Mouse (Mus musculus) neural tube, embryonic 11.5 days (tissue): ENCODE results near the gene Itpa. TPM values are rescaled to one million over a fixed set of nuclear protein-coding genes. Genes with fewer than 3 reads are reported as not detected.

Experiments
- ATAC-seq: fragments of 200-750 bp; cut with Nextera tagmentation; 2 replicates; pipeline ENCODE4 v1.8.0; 2017; ENCODE audit warnings: moderate number of reproducible peaks, mild to moderate bottlenecking, moderate TSS enrichment, moderate library complexity; ENCODE audit not compliant: insufficient read depth, low FRiP score, low TSS enrichment
- DNase-seq: peaks from one replicate; pipeline ENCODE4 v3.0.0-alpha.2; 2015; ENCODE audit warnings: low spot score
- H3K27ac ChIP-seq: fragments of 300-500 bp; sonication (generic); 2 replicates; pipeline ENCODE4 v1.5.1; 2014; ENCODE audit warnings: low read depth, mild to moderate bottlenecking, low read length
- H3K27me3 ChIP-seq: fragments of 300-500 bp; sonication (generic); 2 replicates; pipeline ENCODE4 v1.6.1; 2014; ENCODE audit warnings: mild to moderate bottlenecking, low read length, mixed read lengths; ENCODE audit not compliant: control insufficient read depth, insufficient read depth
- H3K36me3 ChIP-seq: fragments of 300-500 bp; sonication (generic); 2 replicates; pipeline ENCODE4 v1.6.1; 2014; ENCODE audit warnings: mild to moderate bottlenecking, low read length, moderate library complexity, mixed read lengths; ENCODE audit not compliant: control insufficient read depth, insufficient read depth
- H3K4me1 ChIP-seq: fragments of 300-500 bp; sonication (generic); 2 replicates; pipeline ENCODE4 v1.6.1; 2014; ENCODE audit warnings: low read length, mixed read lengths; ENCODE audit not compliant: control insufficient read depth, insufficient read depth
- H3K4me2 ChIP-seq: fragments of 300-500 bp; sonication (generic); 2 replicates; pipeline ENCODE4 v1.6.1; 2014; ENCODE audit warnings: low read depth, mild to moderate bottlenecking, moderate library complexity
- H3K4me3 ChIP-seq: fragments of 300-500 bp; sonication (generic); 2 replicates; pipeline ENCODE4 v1.5.1; 2014; ENCODE audit warnings: low read depth, low read length
- H3K9ac ChIP-seq: fragments of 300-500 bp; sonication (generic); 2 replicates; pipeline ENCODE4 v1.6.1; 2014; ENCODE audit warnings: mild to moderate bottlenecking, low read length
- H3K9me3 ChIP-seq: fragments of 300-500 bp; sonication (generic); 2 replicates; pipeline ENCODE4 v1.6.1; 2016; ENCODE audit warnings: low read length; ENCODE audit not compliant: control insufficient read depth
- WGBS: fragments of 180-500 bp; shearing (Covaris S2); extraction: QIAGEN DNeasy Blood & Tissue Kit; methylation state at CpG from one replicate; pipeline ENCODE4 v1.1.7; 2014; 5-methylcytosine and 5-hydroxymethylcytosine counted together
- polyA plus RNA-seq: library from polyadenylated mRNA; unstranded; fragments of >200 nt; fragmentation: Nextera tagmentation; extraction: Ambion mirVana; gene quantifications from 2 replicates; pipeline ENCODE4 v1.2.1, GENCODE M21; 2014

Itpa gene
- polyA plus RNA-seq, 1 experiment from 2014 or later, result 144 TPM

- WGBS, result 89% methylated on average over 10 of the region's 10 CpGs
- H3K36me3 ChIP-seq, result peaks cover 22% of the 10 kb centered on the region
- no peak overlapping the region for H3K9ac ChIP-seq
- DNase-seq (no peak), ATAC-seq (no peak)
- no peak overlapping the region for H3K4me3 ChIP-seq
- H3K4me2 ChIP-seq, result no peak overlapping the region
- no peaks in the 10 kb centered on the region for H3K4me1 ChIP-seq
- H3K27ac ChIP-seq, result no peak overlapping the region
- H3K27me3 ChIP-seq, result no peaks in the 10 kb centered on the region
- no peaks in the 10 kb centered on the region for H3K9me3 ChIP-seq
Observed at GRCm38 (mm10) chr2:130677211-130677610, 9.8 kb downstream of the Itpa start.

- no peak overlapping the region for H3K9ac ChIP-seq
- no peak overlapping the region for H3K4me2 ChIP-seq
- H3K9me3 ChIP-seq, result no peaks in the 10 kb centered on the region
- no peaks in the 10 kb centered on the region for H3K4me1 ChIP-seq
- H3K4me3 ChIP-seq, result no peak overlapping the region
- peaks cover 18% of the 10 kb centered on the region for H3K36me3 ChIP-seq
- no peaks in the 10 kb centered on the region for H3K27me3 ChIP-seq
- DNase-seq (no peak), ATAC-seq (no peak)
- H3K27ac ChIP-seq, result no peak overlapping the region
- WGBS, result 95% methylated on average over 12 of the region's 12 CpGs
Observed at GRCm38 (mm10) chr2:130679154-130679553, 11.7 kb downstream of the Itpa start.

GRCm38 (mm10) chr2:130679899-130680298 is 12.5 kb downstream of the Itpa start:
- no peak overlapping the region for H3K4me2 ChIP-seq
- WGBS, result 94% methylated on average over 6 of the region's 6 CpGs
- no peaks in the 10 kb centered on the region for H3K9me3 ChIP-seq
- H3K27me3 ChIP-seq, result no peaks in the 10 kb centered on the region
- no peak overlapping the region for H3K9ac ChIP-seq
- H3K4me1 ChIP-seq, result no peaks in the 10 kb centered on the region
- H3K36me3 ChIP-seq, result peaks cover 17% of the 10 kb centered on the region
- no peak overlapping the region for H3K4me3 ChIP-seq
- no peak overlapping the region for H3K27ac ChIP-seq
- no peak for DNase-seq
- ATAC-seq, result no peak

DNA sequence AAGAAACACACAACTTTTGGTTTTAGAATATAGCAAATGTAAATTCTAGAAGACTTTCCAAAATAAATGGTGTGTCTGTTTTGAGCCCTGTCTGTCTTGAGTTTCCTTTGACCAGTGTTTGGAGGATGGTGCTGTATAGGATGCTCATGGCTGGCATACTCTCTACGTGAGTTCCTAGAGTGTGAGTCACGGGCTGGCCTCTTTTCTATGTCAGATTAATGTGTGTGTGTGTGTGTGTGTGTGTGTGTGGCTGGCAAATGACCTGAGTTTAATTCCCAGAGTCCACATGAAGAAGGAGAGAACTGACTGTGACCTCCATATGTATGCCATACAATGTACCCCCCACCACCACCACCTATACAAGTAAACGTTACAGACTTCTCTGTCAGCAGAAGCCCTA is 14.1 kb downstream of the Itpa start:
- no peaks in the 10 kb centered on the region for H3K4me1 ChIP-seq
- WGBS, result 87% methylated on average over 3 of the region's 3 CpGs
- no peak overlapping the region for H3K4me3 ChIP-seq
- no peak overlapping the region for H3K4me2 ChIP-seq
- no peak for ATAC-seq
- no peaks in the 10 kb centered on the region for H3K27me3 ChIP-seq
- H3K27ac ChIP-seq, result no peak overlapping the region
- no peak for DNase-seq
- no peak overlapping the region for H3K9ac ChIP-seq
- no peaks in the 10 kb centered on the region for H3K9me3 ChIP-seq
- H3K36me3 ChIP-seq, result peaks cover 18% of the 10 kb centered on the region

DNA sequence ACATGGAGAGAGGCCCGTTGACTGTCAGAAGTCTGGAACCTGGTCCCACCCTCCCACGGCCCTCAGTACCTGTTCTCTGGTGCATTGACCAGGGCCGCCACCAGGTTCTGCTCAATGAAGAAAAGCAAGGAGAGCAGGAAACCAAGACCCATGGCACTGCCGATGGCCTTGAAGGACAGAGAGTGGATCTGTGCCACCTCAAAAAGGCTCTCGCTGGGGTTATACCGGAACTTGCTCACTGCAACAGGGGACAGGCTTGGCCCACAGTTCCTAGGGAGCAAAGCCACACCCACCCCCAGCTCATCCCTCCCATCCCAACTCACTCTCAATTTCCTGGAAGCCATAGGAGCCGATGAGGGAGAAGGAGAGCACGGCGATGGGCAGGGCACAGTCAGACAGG is 18.0 kb downstream of the Itpa start:
- WGBS, result 90% methylated on average over 9 of the region's 9 CpGs
- no peak overlapping the region for H3K4me2 ChIP-seq
- H3K4me1 ChIP-seq, result no peaks in the 10 kb centered on the region
- ATAC-seq (no peak), DNase-seq (no peak)
- no peak overlapping the region for H3K4me3 ChIP-seq
- H3K9ac ChIP-seq, result no peak overlapping the region
- H3K36me3 ChIP-seq, result peaks cover 7% of the 10 kb centered on the region
- no peak overlapping the region for H3K27ac ChIP-seq
- H3K27me3 ChIP-seq, result no peaks in the 10 kb centered on the region
- no peaks in the 10 kb centered on the region for H3K9me3 ChIP-seq

DNA sequence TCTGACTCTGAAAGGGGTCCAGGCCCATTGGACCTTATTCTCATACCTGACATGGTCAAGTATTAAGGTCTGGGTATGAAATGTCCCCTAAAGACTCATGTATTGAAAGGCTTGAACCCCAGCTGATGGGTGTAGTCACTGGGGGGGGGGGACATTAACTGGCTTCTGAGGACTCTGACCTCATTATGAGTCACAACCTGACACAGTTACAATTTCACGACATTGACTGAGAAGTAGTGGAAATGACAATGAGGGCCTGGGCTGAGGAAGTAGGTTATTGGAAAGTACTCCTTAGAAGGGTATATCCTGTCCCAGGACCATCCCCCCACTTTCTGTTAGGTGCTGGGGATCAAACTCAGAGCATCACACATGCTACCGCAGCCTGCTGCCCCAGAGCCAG is 21.6 kb downstream of the Itpa start:
- ATAC-seq (no peak), DNase-seq (no peak)
- no peak overlapping the region for H3K4me2 ChIP-seq
- no peaks in the 10 kb centered on the region for H3K4me1 ChIP-seq
- no peak overlapping the region for H3K9ac ChIP-seq
- no peak overlapping the region for H3K27ac ChIP-seq
- H3K4me3 ChIP-seq, result no peak overlapping the region
- peaks cover 2% of the 10 kb centered on the region; the same call in 1 of the 2 replicates for H3K36me3 ChIP-seq
- no peaks in the 10 kb centered on the region for H3K9me3 ChIP-seq
- 80% methylated on average over 2 of the region's 2 CpGs for WGBS
- H3K27me3 ChIP-seq, result no peaks in the 10 kb centered on the region

GRCm38 (mm10) chr2:130693563-130693962 is 26.2 kb downstream of the Itpa start:
- Histone ChIP-seq H3K27ac (no peak overlapping the region), H3K27me3 (peaks cover 32% of the 10 kb centered on the region), H3K9ac (no peak overlapping the region), H3K9me3 (no peaks in the 10 kb centered on the region), H3K36me3 (no peaks in the 10 kb centered on the region), H3K4me1 (peaks cover 7% of the 10 kb centered on the region), H3K4me2 (no peak overlapping the region), H3K4me3 (no peak overlapping the region)
- ATAC-seq (no peak), DNase-seq (no peak)
- 46% methylated on average over 3 of the region's 3 CpGs for WGBS

DNA sequence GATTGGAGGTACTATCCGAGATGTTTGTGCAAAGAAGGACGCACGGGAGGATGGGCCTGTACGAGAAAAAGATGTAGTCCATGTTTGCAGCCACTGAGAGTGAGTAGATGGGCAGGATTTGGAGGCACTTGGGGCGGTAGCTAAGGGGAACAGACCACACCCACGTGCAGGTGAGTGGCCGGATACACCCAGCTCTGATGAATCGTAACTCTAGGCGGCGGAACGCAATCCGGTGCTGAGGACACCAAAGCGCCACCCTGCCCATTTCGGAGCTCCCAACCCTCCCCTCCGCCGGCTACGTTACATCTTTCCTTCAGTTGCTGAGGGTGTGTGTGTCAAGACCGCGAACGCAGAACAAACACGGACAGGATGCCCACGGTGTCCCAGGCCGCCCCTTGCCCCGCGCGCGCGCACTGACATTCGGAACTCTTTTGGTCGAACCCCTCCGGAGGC is 29.3 kb downstream of the Itpa start:
- peaks cover 7% of the 10 kb centered on the region for H3K4me1 ChIP-seq
- DNase-seq, result no peak
- H3K9ac ChIP-seq, result peak overlapping the region; percentile 32
- 2% methylated on average over 31 of the region's 31 CpGs for WGBS
- H3K4me2 ChIP-seq, result peak overlapping the region; percentile 99
- H3K27ac ChIP-seq, result no peak overlapping the region
- peaks cover 35% of the 10 kb centered on the region for H3K27me3 ChIP-seq
- no peaks in the 10 kb centered on the region for H3K9me3 ChIP-seq
- no peak for ATAC-seq
- H3K36me3 ChIP-seq, result no peaks in the 10 kb centered on the region
- peak overlapping the region; percentile 50 for H3K4me3 ChIP-seq

- Histone ChIP-seq H3K27me3 (peaks cover 35% of the 10 kb centered on the region), H3K9ac (peak within 1 kb of the TSS; percentile 32), H3K4me1 (peaks cover 7% of the 10 kb centered on the region), H3K9me3 (no peaks in the 10 kb centered on the region), H3K4me2 (peak within 1 kb of the TSS; percentile 99), H3K4me3 (peak within 1 kb of the TSS; percentile 50), H3K27ac (no peak within 1 kb of the TSS), H3K36me3 (no peaks in the 10 kb centered on the region)
- under 1% methylated on average over 62 of the region's 65 CpGs for WGBS
- DNase-seq, result peak; percentile 56
- ATAC-seq, result peak; percentile 41; the same call in 1 of the 2 replicates
Observed at GRCm38 (mm10) chr2:130697153-130697810, 29.9 kb downstream of the Itpa start, which contains the start of gene Slc4a11. Slc4a11 (minus strand) TSS chr2:130697519.
